Mouse (Mus musculus) embryonic facial prominence, embryonic 15.5 days (tissue): ENCODE data around the gene Zfp568. TPM values are rescaled to one million over a fixed set of nuclear protein-coding genes. Genes with fewer than 3 reads are reported as not detected.

Experiments used
- ATAC-seq: fragments of 200-750 bp; cut with Nextera tagmentation; 2 replicates; pipeline ENCODE4 v1.8.0; 2017; ENCODE audit warnings: low read depth, moderate TSS enrichment; ENCODE audit not compliant: insufficient number of reproducible peaks, low FRiP score, low TSS enrichment
- H3K27ac ChIP-seq: fragments of 300-500 bp; sonication (generic); replicated peaks from 2 replicates; pipeline ENCODE4 v1.5.1; 2015; ENCODE audit warnings: mild to moderate bottlenecking, inconsistent platforms
- H3K27me3 ChIP-seq: fragments of 300-500 bp; sonication (generic); 2 replicates; pipeline ENCODE4 v1.6.1; 2015; ENCODE audit warnings: inconsistent platforms
- H3K36me3 ChIP-seq: fragments of 300-500 bp; sonication (generic); 2 replicates; pipeline ENCODE4 v1.6.1; 2015; ENCODE audit warnings: mild to moderate bottlenecking, inconsistent platforms
- H3K4me1 ChIP-seq: fragments of 300-500 bp; sonication (generic); 2 replicates; pipeline ENCODE4 v1.6.1; 2015; ENCODE audit warnings: inconsistent platforms
- H3K4me2 ChIP-seq: fragments of 300-500 bp; sonication (generic); replicated peaks from 2 replicates; pipeline ENCODE4 v1.6.1; 2015; ENCODE audit warnings: mild to moderate bottlenecking, inconsistent platforms
- H3K4me3 ChIP-seq: fragments of 300-500 bp; sonication (generic); replicated peaks from 2 replicates; pipeline ENCODE4 v1.5.1; 2015; ENCODE audit warnings: mild to moderate bottlenecking, inconsistent platforms
- H3K9ac ChIP-seq: fragments of 300-500 bp; sonication (generic); 2 replicates; pipeline ENCODE4 v1.6.1; 2015; ENCODE audit warnings: inconsistent platforms
- H3K9me3 ChIP-seq: fragments of 300-500 bp; sonication (generic); replicated peaks from 2 replicates; pipeline ENCODE4 v1.6.1; 2016; ENCODE audit warnings: inconsistent platforms
- WGBS: fragments of 180-500 bp; shearing (Covaris S2); methylation state at CpG from one replicate; pipeline ENCODE4 v1.1.7; 2015; 5-methylcytosine and 5-hydroxymethylcytosine counted together
- polyA plus RNA-seq: library from polyadenylated mRNA; unstranded; fragments of >200 nt; fragmentation: Nextera tagmentation; extraction: Ambion mirVana; gene quantifications from 2 replicates; pipeline ENCODE4 v1.2.1, GENCODE M21; 2015

Gene Zfp568
- polyA plus RNA-seq, 1 experiment from 2014 or later, result 18.4 TPM

DNA sequence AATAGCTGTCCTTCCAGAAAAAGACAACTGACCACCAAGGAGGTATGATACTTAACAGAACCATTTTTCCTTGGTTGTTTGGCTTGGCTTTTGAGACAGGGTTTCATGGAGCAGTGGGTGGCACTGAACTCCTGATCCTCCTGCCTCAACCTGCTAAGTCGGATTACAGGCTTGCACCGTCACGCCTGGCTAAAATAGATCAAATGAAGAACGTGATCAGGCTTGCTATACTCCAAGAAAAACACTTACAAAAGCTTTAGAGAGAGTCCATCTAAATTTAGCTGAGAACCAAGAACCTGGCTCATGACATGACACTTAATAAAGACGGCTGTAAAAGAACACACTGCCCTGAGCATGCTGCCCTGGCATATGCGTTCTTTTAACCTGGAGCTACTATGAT lies 76.6 kb downstream of the Zfp568 start:
- Histone ChIP-seq H3K4me3 (no peak overlapping the region), H3K9me3 (no peaks in the 10 kb centered on the region), H3K27me3 (no peaks in the 10 kb centered on the region), H3K36me3 (peaks cover 80% of the 10 kb centered on the region), H3K27ac (no peak overlapping the region), H3K4me2 (no peak overlapping the region), H3K4me1 (no peaks in the 10 kb centered on the region), H3K9ac (no peak overlapping the region)
- WGBS, result 62% methylated on average over 6 of the region's 6 CpGs
- no peak for ATAC-seq

DNA sequence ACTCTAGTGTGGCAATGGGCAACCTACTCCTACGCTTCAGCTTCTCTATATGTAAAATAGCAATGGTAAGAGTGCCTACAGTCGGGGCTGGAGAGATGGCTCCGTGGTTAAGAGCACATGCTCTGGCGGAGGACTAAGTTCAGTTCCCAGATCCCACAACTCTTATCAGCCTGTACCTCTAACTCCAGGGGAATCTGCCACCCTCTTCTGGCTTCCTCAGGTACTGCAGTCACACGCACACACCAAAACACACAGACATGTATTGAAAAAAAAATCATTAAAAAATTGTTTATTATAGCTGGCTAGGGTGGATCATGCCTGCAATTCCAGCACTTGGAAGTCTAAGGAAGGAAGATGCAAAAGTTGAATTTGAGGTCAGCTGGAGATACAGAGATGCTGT lies 78.7 kb downstream of the Zfp568 start:
- Histone ChIP-seq H3K27ac (no peak overlapping the region), H3K4me1 (no peaks in the 10 kb centered on the region), H3K27me3 (no peaks in the 10 kb centered on the region), H3K4me2 (no peak overlapping the region), H3K36me3 (peaks cover 66% of the 10 kb centered on the region), H3K4me3 (no peak overlapping the region), H3K9ac (no peak overlapping the region), H3K9me3 (no peaks in the 10 kb centered on the region)
- WGBS, result 91% methylated on average over 5 of the region's 5 CpGs
- ATAC-seq, result no peak

DNA sequence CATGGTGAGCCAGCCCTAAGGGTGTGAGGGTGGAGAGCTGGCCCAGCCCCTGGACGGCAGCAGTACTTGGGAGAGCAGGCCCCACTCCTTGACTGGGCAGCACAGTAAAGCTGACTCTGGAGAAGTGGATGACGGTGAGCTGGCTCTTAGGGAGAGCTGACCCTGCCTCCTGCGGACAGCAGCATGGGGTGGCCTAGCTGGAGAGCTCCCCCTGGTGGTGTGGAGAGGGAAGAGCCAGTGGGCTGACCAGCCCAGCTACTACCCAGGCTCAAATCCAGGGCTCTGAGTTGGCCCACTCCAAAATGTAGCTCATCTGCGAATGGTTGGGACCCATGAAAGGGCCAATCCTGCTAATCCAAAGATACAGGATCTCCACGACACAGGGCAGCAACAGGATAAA lies 80.9 kb downstream of the Zfp568 start:
- Histone ChIP-seq H3K9ac (no peak overlapping the region), H3K36me3 (peaks cover 70% of the 10 kb centered on the region), H3K27me3 (no peaks in the 10 kb centered on the region), H3K4me3 (no peak overlapping the region), H3K27ac (no peak overlapping the region), H3K9me3 (no peaks in the 10 kb centered on the region), H3K4me2 (no peak overlapping the region), H3K4me1 (no peaks in the 10 kb centered on the region)
- WGBS, result 75% methylated on average over 5 of the region's 5 CpGs
- ATAC-seq, result no peak

DNA sequence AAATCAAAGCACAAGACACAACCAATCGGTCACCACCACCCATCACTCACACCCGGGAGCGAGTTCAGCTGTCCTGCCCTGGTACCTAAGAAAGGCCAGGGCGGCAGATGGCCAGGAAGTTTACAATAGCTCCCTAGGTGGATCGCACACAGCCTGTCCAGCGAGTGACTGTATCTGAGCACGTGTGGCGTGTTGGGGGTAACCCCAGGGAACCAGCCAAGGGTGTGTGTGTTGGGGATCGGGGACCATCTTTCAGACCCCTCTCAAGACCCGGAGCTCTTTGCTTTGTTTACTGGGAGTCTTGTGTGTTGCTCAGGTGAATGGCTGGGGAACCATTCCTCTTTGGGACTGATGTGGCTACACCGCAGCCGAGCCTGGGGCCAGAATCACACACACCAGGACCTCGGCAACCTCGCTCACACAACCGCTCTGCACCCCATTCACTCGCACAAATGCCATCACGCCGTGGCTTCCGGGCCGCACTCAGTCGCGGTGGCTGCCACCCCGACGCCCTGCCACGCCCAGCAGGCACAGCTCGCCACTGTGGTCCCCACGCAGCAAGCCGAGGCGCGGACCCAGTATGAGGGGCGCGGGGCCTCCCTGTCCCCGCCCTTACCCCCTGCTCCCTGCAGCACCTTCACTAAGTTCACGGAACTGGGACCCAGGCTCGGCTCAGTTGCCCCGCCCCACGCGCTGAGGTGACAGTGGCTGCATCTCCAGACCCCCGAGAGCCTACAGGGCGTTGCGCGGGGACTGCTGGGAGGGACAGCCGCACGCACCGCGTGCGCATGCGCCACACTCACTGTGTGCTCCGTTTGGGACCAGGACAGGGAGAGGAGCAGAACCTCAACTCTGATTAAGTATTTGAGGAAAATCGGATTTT lies 88.6 kb downstream of the Zfp568 start, which contains the start of gene Zfp82:
Gene Zfp82, minus strand, starts transcription at position 755 of the 883 bp plus-strand sequence.
- Histone ChIP-seq H3K4me3 (peak within 1 kb of the TSS; percentile 84), H3K4me1 (0 out of 2 replicates have a peak, but pooled peaks cover 6% of the 10 kb centered on the region), H3K9ac (peak within 1 kb of the TSS; percentile 60), H3K9me3 (no peaks in the 10 kb centered on the region), H3K4me2 (peak within 1 kb of the TSS; percentile 86), H3K27ac (peak within 1 kb of the TSS; percentile 74), H3K36me3 (peaks cover 26% of the 10 kb centered on the region), H3K27me3 (no peaks in the 10 kb centered on the region)
- peak; percentile 88 for ATAC-seq
- under 1% methylated on average over 50 of the region's 50 CpGs for WGBS

Other genes starting within 250 kb of the Zfp568 start
- gene Zfp84, start 215.4 kb upstream of the Zfp568 start, polyA plus RNA-seq, result 13.1 and 14.7 TPM in 2 replicates
- 8.9 and 10.5 TPM in 2 replicates for gene Zfp30, start 200.0 kb upstream of the Zfp568 start, polyA plus RNA-seq
- 14.1 and 14.6 TPM in 2 replicates for gene Zfp790, start 167.8 kb upstream of the Zfp568 start, polyA plus RNA-seq
- gene Zfp940, start 130.3 kb upstream of the Zfp568 start, polyA plus RNA-seq, result 4.8 and 5.6 TPM in 2 replicates
- gene Zfp420, start 124.0 kb upstream of the Zfp568 start, polyA plus RNA-seq, result 6.4 and 6.5 TPM in 2 replicates
- gene Zfp27, start 77.4 kb upstream of the Zfp568 start, polyA plus RNA-seq, result 11.8 and 11.9 TPM in 2 replicates
- 5.0 and 5.3 TPM in 2 replicates for gene Zfp383, start 75.7 kb upstream of the Zfp568 start, polyA plus RNA-seq
- gene Zfp74, start 29.9 kb upstream of the Zfp568 start, polyA plus RNA-seq, result 9.1 and 11.4 TPM in 2 replicates
- 5.3 and 6.7 TPM in 2 replicates for gene Zfp14, start 67.4 kb downstream of the Zfp568 start, polyA plus RNA-seq
- gene Zfp82, start 88.9 kb downstream of the Zfp568 start, polyA plus RNA-seq, result 7.9 and 8.3 TPM in 2 replicates
- 0.73 and 1.9 TPM in 2 replicates for gene Gm26920, start 106.5 kb downstream of the Zfp568 start, polyA plus RNA-seq
- 9.4 and 10.6 TPM in 2 replicates for gene Zfp566, start 106.6 kb downstream of the Zfp568 start, polyA plus RNA-seq
- gene Zfp260, start 110.8 kb downstream of the Zfp568 start, polyA plus RNA-seq, result 120 and 122 TPM in 2 replicates
- gene Zfp382, start 138.0 kb downstream of the Zfp568 start, polyA plus RNA-seq, result 14.6 and 15.4 TPM in 2 replicates
- gene Zfp146, start 185.8 kb downstream of the Zfp568 start, polyA plus RNA-seq, result 13.6 and 17.7 TPM in 2 replicates
- 6.4 and 6.5 TPM in 2 replicates for gene Cox7a1, start 200.2 kb downstream of the Zfp568 start, polyA plus RNA-seq
- gene Capns1, start 214.9 kb downstream of the Zfp568 start, polyA plus RNA-seq, result 111 and 113 TPM in 2 replicates
- 155 and 160 TPM in 2 replicates for gene Polr2i, start 248.0 kb downstream of the Zfp568 start, polyA plus RNA-seq
- 172 and 177 TPM in 2 replicates for gene Tbcb, start 248.3 kb downstream of the Zfp568 start, polyA plus RNA-seq